Mouse (Mus musculus): ENCODE measurements around the gene Trp53.
"Not testable (repeated sequence)": the region's sequence is repeated elsewhere in the genome, so short reads cannot be mapped to it uniquely, and the experiment has no call there.

Gene Trp53

DNA sequence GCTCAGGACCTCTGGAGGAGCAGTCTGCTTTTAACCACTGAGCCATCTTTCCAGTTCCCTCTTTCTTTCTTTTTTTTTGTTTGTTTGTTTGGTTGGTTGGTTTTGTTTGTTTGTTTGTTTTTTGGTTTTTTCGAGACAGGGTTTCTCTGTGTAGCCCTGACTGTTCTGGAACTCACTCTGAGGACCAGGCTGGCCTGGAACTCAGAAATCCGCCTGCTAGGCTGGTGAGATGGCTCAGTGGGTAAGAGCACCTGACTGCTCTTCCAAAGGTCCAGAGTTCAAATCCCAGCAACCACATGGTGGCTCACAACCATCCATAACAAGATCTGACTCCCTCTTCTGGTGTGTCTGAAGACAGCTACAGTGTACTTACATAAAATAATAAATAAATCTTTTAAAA is 44.2 kb downstream of the Trp53 start:
- not testable (repeated sequence) for DNase-seq (ENCODE audit: low spot score)

GRCm38 (mm10) chr11:69628286-69628685 is 48.1 kb downstream of the Trp53 start:
- DNase-seq (ENCODE audit: low spot score), result peak; percentile 69

DNA sequence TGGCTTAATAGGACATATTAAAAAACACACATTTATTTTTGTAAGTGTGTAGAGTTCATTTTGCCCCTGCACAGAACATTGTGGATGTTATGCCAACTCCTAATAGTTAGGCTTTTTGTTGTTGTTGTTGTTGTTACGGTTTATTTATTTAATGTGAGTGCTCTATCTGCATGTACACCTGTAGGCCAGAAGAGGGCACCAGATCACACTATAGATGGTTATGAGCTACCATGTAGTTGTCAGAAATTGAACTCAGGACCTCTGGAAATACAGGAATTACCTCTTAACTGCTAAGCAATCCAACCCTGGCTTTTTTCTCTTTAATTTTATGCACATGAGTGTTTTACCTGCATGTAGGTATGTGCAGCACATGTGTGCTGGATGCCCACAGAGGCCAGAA is 49.6 kb downstream of the Trp53 start:
- DNase-seq (ENCODE audit: low spot score), result no peak

DNA sequence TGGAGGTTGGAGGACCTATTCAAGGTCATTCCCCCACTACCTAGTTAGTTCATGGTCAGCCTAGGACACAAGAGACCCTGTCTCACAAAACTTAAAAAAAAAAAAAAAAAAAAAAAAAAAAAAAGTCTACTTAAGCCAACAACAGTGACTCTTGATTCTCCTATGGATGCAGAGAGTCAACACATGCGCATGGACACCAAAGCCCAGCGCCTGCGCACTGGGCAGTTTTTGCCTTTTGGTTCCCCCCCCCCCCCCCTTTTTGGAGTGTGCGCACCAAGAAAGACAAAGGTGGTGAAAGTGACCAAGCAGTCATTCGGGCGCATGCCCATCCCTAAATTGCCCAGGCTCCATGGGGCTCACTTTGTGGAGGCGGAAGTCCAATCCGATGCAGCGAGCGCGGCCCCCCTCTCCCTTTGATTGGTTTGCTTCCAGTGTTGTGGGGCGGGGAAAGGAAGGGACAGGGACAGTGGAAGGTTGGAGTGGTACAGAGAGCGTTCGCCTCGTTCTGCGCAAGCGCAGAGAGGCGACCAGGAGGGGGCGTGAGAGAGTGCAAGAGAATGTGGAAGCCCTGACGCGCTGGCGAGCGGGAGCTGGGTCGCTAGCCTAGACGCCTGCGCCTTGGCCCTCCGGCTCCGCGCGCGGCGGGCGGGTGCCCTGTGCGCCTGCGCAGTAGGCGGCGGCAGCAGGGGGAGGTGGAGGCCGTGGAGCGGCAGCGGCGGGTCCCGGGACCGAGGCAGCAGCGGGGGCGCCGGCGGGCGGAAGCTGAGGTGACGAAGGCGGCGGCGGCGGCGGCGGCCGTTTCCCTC is 52.3 kb downstream of the Trp53 start, which contains the start of gene Fxr2:
Gene Fxr2 (plus strand): TSS at position 707 of the 806 bp plus-strand sequence.
- peak; percentile 100 for DNase-seq (ENCODE audit: low spot score)

GRCm38 (mm10) chr11:69633128-69633866 is 53.1 kb downstream of the Trp53 start:
- no peak for DNase-seq (ENCODE audit: low spot score)

DNA sequence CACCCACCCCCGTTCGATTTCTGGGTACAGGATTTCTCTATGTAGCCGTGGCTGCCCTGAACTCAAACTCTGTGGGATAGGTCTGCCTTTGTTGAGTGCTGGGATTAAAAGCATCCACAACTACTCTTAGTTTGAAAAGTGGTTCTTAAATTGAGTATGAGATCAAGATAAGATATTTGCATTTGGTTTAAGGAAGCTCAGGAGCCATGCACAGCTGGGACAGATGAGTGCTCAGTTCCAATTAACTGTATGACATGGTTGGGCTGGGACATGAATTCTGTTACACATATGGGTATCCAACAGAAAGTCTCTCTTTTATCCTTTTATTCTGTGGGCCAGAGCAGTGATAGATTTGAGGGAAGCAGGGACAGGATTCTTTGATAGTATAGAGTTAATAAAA is 55.3 kb downstream of the Trp53 start:
- no peak for DNase-seq (ENCODE audit: low spot score)
